Mouse (Mus musculus) left cerebral cortex, adult 8-10 months (tissue): ENCODE data around the gene Ubb. TPM values are rescaled to one million over a fixed set of nuclear protein-coding genes. Genes with fewer than 3 reads are reported as not detected.

Experiments used
- DNase-seq, 2 experiments: peaks; one replicate each; pipeline ENCODE4 v3.0.0; 2022; ENCODE audit warnings: low spot score in 2 of 2
- total RNA-seq, 4 experiments: library from RNA; stranded (reverse); gene quantifications; 2 replicates each; pipeline ENCODE4 v1.2.4; 2022

The Ubb gene
- total RNA-seq, 4 experiments from 2014 or later, result 1,765 to 1,972 (median 1,844) TPM

GRCm38 (mm10) chr11:62551226-62552119 lies 502 bp downstream of the Ubb start:
- DNase-seq, result peak in 1 of 2 experiments; percentile 90

DNA sequence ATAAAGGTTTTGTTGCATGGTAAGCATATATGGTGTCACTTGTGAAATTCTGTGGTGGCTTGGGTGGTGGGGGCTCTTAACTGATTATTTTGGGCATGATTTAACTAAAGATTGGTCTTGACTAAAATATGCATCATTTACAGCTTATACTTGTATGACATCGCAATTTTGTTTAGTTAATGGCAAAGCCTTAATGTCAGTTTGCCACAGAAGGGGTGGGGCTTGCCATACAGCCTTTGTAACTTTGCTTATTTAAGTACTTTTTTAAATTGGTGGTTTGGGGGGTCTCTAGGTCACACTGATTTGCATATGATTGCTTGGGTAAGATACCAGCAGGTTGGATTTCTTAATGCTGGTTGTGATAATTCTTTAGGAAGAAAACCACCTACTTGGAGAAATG lies 2.2 kb downstream of the Ubb start:
- no peak for DNase-seq

- no peak for DNase-seq
These were observed 2.7 kb downstream of the Ubb start for GRCm38 (mm10) chr11:62553633-62554032.

DNA sequence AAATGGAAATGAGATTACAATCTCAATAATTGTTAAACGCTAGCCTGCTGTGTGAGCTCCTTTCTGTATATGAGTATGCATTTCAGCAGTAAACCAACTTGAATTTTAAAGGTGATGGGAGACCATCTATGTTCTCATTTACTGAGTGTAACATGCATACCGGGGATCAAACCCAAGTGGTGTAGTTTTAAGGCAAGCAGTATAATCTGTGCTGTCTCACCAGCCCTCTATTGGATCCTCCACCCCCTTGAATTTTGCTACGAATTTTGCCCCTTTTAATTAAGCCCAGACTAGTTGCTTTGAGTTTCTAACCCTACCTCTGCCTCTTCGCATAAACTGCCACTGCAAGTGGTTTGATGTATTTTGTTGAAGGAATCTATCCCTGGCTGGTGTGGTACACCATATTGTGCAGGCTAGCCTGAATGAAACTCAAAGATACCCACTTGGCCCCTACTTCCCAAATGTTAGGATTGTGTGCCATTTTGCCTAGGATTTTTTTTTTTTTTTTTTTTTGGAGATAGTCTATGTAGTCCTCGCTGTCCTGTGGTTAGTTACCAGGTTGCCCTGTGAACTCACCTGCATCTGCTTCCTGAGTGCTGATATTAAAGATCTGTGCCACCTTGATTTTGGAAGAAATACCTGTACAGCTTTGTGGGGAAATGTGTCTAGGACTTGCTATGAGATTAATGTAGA lies 3.3 kb downstream of the Ubb start:
- DNase-seq, result no peak

DNA sequence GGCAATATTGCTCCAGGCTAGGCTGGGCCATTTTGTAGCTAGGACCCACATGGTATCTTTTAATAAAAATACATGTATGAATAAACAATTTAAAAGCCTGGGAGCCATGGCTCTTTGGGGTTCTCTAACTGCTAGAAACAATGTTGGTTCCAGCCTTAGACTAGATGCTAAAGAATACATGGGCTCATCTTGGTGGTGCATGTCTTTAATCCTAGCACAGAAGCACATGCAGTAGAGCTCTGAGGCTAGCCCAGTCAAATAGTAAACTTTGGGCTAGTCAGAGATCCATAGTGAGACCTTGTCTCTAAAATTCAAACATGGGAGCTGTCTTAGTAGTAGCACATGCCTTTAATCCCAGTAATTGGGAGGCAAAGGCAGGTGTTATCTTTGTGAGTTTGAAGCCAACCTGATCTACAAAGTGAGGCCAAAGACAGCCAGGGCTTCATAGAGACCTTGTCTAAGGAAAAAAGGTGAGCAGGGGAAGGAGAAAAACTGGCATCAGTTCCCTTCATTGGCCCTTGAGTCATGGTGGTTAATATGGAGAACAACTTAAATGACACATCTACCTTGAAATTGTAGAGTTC lies 4.1 kb downstream of the Ubb start:
- no peak for DNase-seq

- DNase-seq, result no peak
These were observed 5.0 kb downstream of the Ubb start for GRCm38 (mm10) chr11:62555896-62556412.

DNA sequence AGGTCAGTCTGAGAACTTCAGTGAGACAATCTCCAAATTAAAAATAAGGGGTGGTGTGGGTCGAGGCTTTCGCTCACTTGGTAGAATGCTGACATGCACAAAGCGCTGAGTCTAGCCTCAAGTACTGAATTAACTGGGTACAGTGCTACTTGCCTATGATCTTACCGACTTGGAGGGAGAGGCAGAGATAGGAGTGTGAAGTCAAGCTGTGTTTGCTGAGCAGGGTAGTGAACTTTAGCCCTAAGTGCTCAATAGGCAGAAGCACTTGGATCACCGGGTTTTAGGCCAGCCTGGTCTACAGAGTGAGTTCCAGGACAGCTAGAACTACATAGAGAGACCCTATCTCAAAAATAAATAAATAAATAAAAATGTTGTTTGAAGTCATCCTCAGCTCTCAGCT lies 6.2 kb downstream of the Ubb start:
- DNase-seq, result no peak

DNA sequence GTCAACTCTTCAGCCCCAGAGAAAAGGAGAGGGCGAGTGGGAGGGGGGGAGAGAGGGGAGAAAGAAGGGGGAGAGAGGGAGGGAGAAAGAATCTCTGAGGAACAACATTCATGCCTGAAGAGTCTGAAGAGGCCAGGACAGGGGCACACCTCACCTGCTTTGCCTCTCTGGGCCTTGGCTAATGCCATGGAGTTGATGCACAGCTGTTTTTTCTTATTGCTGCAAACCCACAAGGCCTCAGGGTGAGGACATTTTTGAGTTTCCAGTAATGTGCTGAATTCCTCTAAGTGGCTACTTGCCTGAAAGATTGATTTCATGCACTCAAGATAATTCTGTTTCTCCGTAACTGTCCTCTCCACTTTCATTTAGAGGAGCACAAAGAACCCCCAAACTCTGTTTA lies 7.2 kb downstream of the Ubb start:
- no peak for DNase-seq

DNA sequence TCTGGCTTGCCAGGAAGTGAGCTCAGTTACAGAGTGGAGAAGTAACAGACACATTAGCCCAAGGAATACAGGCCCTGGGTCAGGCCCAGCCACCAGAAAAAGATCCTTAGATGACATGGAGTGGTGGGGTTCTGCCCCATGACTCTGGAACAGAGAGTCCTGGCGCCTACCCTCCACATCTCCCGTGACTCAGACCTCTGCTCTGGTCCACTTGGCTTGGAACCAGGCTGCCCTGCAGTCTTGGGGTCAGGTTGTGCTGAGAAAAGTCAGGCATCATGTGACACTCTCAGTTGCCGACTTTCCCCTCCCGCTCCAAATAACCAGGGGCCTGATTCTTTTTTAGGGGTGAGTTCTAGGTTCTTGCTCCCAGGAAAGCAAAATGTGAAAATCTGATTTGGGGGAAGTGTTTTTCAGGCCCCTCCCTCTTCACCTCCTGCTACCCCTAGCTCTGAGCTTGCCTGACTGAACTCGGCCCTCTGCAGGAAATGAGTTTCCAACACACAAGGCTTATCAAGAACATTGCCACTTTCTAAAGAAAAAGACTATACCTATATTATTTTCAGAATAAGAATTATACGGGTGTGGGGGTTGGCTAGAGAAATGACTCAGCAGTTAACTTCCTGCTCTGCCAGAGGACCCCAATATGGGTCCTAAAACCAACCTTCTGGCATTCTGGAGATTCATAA lies 8.1 kb downstream of the Ubb start:
- DNase-seq, result no peak

- DNase-seq, result no peak
These were observed 9.6 kb downstream of the Ubb start for GRCm38 (mm10) chr11:62560463-62561016.

GRCm38 (mm10) chr11:62563590-62563989 lies 12.6 kb downstream of the Ubb start:
- DNase-seq, result no peak

DNA sequence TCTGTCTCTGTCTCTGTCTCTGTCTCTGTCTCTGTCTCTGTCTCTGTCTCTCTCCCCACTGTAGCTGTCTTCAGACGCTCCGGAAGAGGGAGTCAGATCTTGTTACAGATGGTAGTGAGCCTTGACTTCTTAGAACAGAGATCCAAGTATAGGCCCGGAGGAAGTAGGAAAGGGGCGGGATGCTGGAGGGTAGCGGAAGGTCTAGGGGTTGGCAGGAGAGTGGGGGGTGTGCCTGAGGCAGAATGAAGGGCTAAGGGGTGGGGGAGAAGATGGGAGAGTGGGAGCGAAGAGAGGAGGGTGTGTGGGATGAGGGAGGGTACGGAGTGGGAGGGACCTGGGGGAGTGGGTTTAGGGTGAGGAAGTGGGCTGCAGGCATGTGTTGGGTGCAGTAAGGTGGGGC lies 14.8 kb downstream of the Ubb start:
- no peak for DNase-seq

GRCm38 (mm10) chr11:62566211-62566610 lies 15.2 kb downstream of the Ubb start:
- no peak for DNase-seq

- DNase-seq, result no peak
These were observed 17.3 kb downstream of the Ubb start for GRCm38 (mm10) chr11:62568300-62568699.

GRCm38 (mm10) chr11:62573959-62574702 lies 23.2 kb downstream of the Ubb start, which contains the start of gene Trpv2:
Gene Trpv2 (plus strand): TSS chr11:62574486.
- no peak for DNase-seq

DNA sequence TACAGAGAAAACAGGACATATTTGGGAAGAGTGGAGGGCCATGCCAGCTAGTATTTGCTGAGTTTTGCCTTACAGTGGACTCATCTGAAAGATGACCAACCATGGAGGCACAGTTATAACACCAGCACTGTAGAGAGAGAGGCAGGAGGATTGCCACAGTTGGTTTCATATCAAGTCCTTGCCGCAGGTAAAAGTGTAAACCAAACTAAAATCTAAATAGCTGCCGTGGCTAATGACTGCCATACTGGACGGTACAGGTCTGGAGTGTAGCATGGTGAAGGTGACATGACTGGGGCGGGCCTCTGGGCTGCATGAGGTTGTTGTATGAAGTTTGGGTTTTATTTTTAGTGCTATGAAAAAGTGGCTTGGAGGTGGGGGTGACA lies 23.7 kb downstream of the Ubb start:
- DNase-seq, result no peak

DNA sequence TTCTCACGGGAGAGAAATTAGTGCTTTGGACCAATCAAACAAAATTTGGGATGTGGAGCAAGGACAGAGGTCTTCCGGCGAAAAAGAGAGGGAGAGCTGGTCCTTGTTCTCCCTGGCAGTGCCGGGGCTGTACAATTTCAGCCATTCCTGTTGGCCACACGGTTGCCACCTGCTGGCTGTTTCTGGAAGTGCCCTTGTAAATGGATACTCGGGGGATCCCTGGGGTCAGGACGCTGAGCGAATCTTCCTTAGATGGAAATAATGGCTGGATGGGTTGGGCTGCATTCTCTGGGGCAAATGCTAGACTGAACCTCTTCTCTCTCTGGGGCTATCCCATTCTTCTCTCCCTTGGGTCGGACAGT lies 24.3 kb downstream of the Ubb start:
- DNase-seq, result peak; percentile 64 to 92

GRCm38 (mm10) chr11:62575659-62576438 lies 24.9 kb downstream of the Ubb start:
- peak; percentile 50 to 57 for DNase-seq

GRCm38 (mm10) chr11:62576530-62577152 lies 25.7 kb downstream of the Ubb start:
- DNase-seq, result peak in 1 of 2 experiments; percentile 34
